Mouse (Mus musculus): ENCODE results near the gene Arfgap2. TPM values are rescaled to one million over a fixed set of nuclear protein-coding genes. Genes with fewer than 3 reads are reported as not detected.

Gene Arfgap2
- polyA plus RNA-seq, 1 experiment from 2014 or later: 113 TPM

- Histone ChIP-seq H3K27me3 (ENCODE audit: low read depth, poor library complexity, severe bottlenecking) (peaks cover 43% of the 10 kb centered on the region), H3K9me3 (replicated peaks) (no peaks in the 10 kb centered on the region), H3K27ac (no peak overlapping the region), H3K4me1 (peaks cover 36% of the 10 kb centered on the region), H3K4me3 (no peak overlapping the region), H3K36me3 (no peaks in the 10 kb centered on the region)
- WGBS: 65% methylated on average over 4 of the region's 4 CpGs
- DNase-seq (ENCODE audit: low spot score): no peak
Measured at GRCm38 (mm10) chr2:91252512-91252911, 12.3 kb upstream of the Arfgap2 start.

- no peak for DNase-seq (ENCODE audit: low spot score)
- peaks cover 47% of the 10 kb centered on the region for H3K27me3 ChIP-seq (ENCODE audit: low read depth, poor library complexity, severe bottlenecking)
- H3K27ac ChIP-seq: no peak overlapping the region
- H3K4me1 ChIP-seq: peaks cover 49% of the 10 kb centered on the region
- H3K9me3 ChIP-seq (replicated peaks): no peaks in the 10 kb centered on the region
- WGBS: 17% methylated on average over 8 of the region's 8 CpGs
- no peaks in the 10 kb centered on the region for H3K36me3 ChIP-seq
- peak overlapping the region; percentile 71; the same call in 1 of the 2 replicates for H3K4me3 ChIP-seq
Measured at GRCm38 (mm10) chr2:91254725-91255380, 9.9 kb upstream of the Arfgap2 start.

GRCm38 (mm10) chr2:91255661-91256150, 9.1 kb upstream of the Arfgap2 start, which contains the start of gene Pacsin3:
TSS of gene Pacsin3 (plus strand) at chr2:91255954.
- WGBS: under 1% methylated on average over 27 of the region's 27 CpGs
- Histone ChIP-seq H3K36me3 (0 out of 2 replicates have a peak, but pooled peaks cover 4% of the 10 kb centered on the region), H3K27me3 (ENCODE audit: low read depth, poor library complexity, severe bottlenecking) (peaks cover 47% of the 10 kb centered on the region), H3K4me1 (peaks cover 49% of the 10 kb centered on the region), H3K9me3 (replicated peaks) (no peaks in the 10 kb centered on the region), H3K4me3 (peak within 1 kb of the TSS; percentile 71), H3K27ac (peak within 1 kb of the TSS; percentile 86)
- DNase-seq (ENCODE audit: low spot score): peak; percentile 64

- H3K27me3 ChIP-seq (ENCODE audit: low read depth, poor library complexity, severe bottlenecking): peaks cover 47% of the 10 kb centered on the region
Measured at GRCm38 (mm10) chr2:91256256-91257125, 8.3 kb upstream of the Arfgap2 start.

DNA sequence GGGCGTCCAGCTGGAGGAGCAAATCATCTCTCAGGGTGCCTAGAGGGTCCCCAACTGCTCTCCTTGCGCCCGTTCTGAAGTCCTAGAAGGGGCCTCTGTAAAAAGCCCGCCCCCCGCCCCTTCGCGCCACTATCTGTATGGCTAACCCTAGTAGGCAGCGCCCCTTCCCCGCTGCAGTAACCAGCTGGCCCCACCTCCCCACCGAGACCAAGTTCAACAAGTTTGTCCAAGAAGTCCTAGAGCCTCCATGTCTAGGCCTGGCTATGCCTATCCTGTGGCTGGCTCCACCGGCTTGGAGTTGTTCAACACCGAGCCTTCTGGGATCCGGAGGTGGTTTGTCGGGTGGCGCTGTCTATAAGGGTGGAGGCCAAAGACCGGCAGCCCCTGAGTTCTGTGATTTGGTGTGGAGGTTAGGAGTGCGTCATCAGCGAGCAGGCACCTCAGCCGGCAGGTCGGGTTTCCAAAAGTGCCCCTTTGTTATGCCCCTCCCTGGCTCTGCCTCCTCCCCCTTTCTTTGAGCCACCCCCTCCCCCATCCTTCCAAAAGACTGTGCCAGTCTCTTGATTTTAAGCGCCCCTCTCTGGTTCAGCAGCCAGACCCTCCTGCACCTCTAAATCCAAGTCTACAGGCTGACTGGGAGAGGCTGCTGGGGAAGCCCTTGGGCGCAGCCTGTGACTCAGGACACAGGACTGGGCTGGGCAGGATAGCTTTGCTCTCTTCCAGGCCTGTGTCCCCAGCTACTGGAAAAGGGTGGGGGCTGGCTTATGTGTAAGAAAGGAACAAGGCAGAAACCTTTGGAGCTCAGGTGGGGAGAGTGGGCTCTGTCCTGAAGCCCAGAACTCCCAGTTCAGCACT, 7.4 kb upstream of the Arfgap2 start:
- H3K27ac ChIP-seq: peak overlapping the region; percentile 86
- H3K36me3 ChIP-seq: peaks cover 16% of the 10 kb centered on the region
- H3K27me3 ChIP-seq (ENCODE audit: low read depth, poor library complexity, severe bottlenecking): peaks cover 46% of the 10 kb centered on the region
- peaks cover 49% of the 10 kb centered on the region for H3K4me1 ChIP-seq
- peak overlapping the region; percentile 71 for H3K4me3 ChIP-seq
- WGBS: 1% methylated on average over 22 of the region's 22 CpGs
- no peaks in the 10 kb centered on the region for H3K9me3 ChIP-seq (replicated peaks)
- peak; percentile 78 for DNase-seq (ENCODE audit: low spot score)

More at GRCm38 (mm10) chr2:91256256-91257125, 8.3 kb upstream of the Arfgap2 start:
- Histone ChIP-seq H3K36me3 (peaks cover 11% of the 10 kb centered on the region), H3K4me1 (peaks cover 49% of the 10 kb centered on the region), H3K27ac (peak overlapping the region; percentile 86), H3K4me3 (peak overlapping the region; percentile 71), H3K9me3 (replicated peaks) (no peaks in the 10 kb centered on the region)
- WGBS: under 1% methylated on average over 52 of the region's 52 CpGs
- DNase-seq (ENCODE audit: low spot score): peak; percentile 79

DNA sequence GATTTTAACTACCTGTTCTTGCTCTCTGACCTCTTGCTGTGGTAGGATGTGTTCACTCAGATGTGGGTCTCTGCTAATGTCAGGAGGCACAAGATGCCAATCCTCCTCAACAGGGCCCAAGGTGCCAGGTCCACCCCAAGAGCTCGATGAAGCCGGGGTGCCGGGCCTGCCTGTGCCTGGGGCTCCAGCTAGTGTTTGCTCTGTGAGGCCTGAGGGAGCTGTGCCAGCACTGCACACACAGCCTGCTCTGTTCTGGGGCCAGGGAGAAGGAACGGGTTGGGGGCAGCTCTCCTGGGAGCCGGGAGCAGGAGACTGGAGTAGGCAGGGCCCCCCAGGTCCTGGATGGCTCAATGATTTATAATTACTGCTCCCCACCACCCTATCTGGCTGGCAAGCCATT, 6.7 kb upstream of the Arfgap2 start:
- H3K4me3 ChIP-seq: peak overlapping the region; percentile 71
- H3K9me3 ChIP-seq (replicated peaks): no peaks in the 10 kb centered on the region
- 82% methylated on average over 5 of the region's 5 CpGs for WGBS
- peaks cover 46% of the 10 kb centered on the region for H3K4me1 ChIP-seq
- DNase-seq (ENCODE audit: low spot score): no peak
- H3K27ac ChIP-seq: peak overlapping the region; percentile 86
- H3K27me3 ChIP-seq (ENCODE audit: low read depth, poor library complexity, severe bottlenecking): peaks cover 39% of the 10 kb centered on the region
- H3K36me3 ChIP-seq: peaks cover 23% of the 10 kb centered on the region

DNA sequence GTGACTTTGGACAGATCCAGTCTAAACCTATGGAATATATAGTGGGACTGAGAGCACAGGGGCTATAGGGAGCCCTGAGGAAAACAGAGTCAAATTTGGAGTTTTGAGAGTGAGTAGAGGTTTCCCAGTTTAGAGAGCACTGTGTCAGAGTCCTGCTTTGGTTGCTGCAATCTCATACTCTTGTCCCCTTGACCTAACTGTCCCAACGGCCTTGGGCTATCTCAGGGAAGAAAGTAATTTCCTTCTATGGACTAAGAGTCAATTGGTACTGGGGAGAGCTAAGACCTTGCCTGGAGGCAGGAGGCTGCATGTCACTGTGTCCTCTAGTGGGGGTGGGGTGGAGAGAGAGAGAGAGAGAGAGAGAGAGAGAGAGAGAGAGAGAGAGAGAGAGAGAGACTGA, 5.9 kb upstream of the Arfgap2 start:
- 61% methylated on average over 1 of the region's 1 CpGs for WGBS
- H3K27ac ChIP-seq: no peak overlapping the region
- H3K36me3 ChIP-seq: peaks cover 31% of the 10 kb centered on the region
- no peaks in the 10 kb centered on the region for H3K9me3 ChIP-seq (replicated peaks)
- H3K4me3 ChIP-seq: no peak overlapping the region
- no peak for DNase-seq (ENCODE audit: low spot score)
- H3K27me3 ChIP-seq (ENCODE audit: low read depth, poor library complexity, severe bottlenecking): peaks cover 32% of the 10 kb centered on the region
- peaks cover 49% of the 10 kb centered on the region for H3K4me1 ChIP-seq

GRCm38 (mm10) chr2:91259493-91259892, 5.3 kb upstream of the Arfgap2 start:
- H3K36me3 ChIP-seq: peaks cover 31% of the 10 kb centered on the region
- 86% methylated on average over 1 of the region's 1 CpGs for WGBS
- peaks cover 52% of the 10 kb centered on the region for H3K4me1 ChIP-seq
- H3K4me3 ChIP-seq: no peak overlapping the region
- H3K27me3 ChIP-seq (ENCODE audit: low read depth, poor library complexity, severe bottlenecking): peaks cover 25% of the 10 kb centered on the region
- no peak overlapping the region for H3K27ac ChIP-seq
- H3K9me3 ChIP-seq (replicated peaks): no peaks in the 10 kb centered on the region
- DNase-seq (ENCODE audit: low spot score): no peak

DNA sequence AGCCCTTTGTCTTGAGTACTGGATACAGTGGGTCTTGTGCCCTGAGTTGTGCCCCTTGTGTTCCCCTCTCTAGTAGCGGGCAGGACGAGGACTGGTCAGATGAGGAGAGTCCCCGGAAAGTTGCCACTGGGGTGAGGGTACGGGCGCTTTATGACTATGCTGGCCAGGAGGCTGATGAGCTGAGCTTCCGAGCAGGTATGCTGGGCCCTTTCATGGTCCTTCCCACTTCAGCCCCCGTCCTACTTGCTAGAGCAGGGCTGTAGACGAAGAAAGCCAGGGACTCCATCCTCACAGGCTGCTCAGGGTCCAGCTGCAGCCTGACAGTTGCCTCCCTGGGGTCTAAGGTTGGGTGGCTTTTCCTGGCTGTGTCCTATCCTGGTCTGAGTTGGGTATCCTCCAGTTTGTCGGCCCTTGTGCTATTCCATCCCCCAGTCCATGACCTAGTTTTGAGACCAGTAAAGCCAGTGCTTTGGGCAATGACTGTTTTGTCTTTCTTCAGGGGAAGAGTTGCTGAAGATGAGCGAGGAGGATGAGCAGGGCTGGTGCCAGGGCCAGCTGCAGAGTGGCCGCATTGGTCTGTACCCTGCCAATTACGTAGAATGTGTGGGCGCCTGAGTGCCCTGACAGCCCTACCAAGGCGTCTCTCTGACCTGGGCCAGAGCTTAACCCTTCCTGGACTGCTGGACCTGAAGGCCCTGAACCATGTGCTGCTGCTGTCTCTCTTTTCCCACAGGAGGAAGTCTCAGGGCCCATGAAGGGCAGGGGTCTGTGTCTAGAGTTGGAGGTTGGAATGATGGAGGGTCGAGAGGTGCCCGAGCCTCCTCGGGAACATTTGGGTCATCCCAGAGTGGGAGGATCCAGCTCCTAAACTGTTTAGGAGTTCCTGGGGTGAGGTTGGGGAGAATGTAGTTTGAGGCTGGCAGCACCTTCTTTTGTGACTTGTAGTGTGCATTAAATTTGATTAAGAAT, 798 bp upstream of the Arfgap2 start:
- DNase-seq (ENCODE audit: low spot score): no peak
- Histone ChIP-seq H3K27ac (peak overlapping the region; percentile 95), H3K27me3 (ENCODE audit: low read depth, poor library complexity, severe bottlenecking) (no peaks in the 10 kb centered on the region), H3K36me3 (peaks cover 58% of the 10 kb centered on the region), H3K9me3 (replicated peaks) (no peaks in the 10 kb centered on the region), H3K4me3 (peak overlapping the region; percentile 88), H3K4me1 (peaks cover 19% of the 10 kb centered on the region)
- 90% methylated on average over 17 of the region's 17 CpGs for WGBS

GRCm38 (mm10) chr2:91268042-91268441, 3.3 kb downstream of the Arfgap2 start:
- WGBS: 93% methylated on average over 3 of the region's 3 CpGs
- no peak for DNase-seq (ENCODE audit: low spot score)
- Histone ChIP-seq H3K4me3 (no peak overlapping the region), H3K4me1 (peaks cover 19% of the 10 kb centered on the region), H3K27me3 (ENCODE audit: low read depth, poor library complexity, severe bottlenecking) (no peaks in the 10 kb centered on the region), H3K36me3 (peaks cover 76% of the 10 kb centered on the region), H3K9me3 (replicated peaks) (no peaks in the 10 kb centered on the region), H3K27ac (no peak overlapping the region)

DNA sequence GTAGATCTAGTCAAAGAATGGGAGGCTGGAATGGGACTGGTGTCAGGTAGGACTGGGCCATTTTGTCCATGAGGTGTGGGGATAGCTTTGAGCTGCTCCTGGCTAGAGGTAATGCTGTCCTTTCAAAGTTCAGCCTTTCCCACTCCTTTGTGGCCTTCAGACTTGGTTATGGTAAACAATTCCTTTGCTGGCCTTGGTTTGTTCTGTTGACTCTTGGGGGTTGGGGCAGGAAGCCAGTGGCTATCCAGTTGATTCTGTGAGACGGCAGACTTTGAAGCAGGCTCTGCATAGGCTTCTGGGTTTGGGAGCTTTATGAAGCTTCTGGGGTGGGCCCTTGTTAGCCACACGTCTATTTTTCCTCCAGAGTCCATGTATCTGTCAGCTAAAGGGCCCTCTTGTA, 3.9 kb downstream of the Arfgap2 start:
- H3K27ac ChIP-seq: no peak overlapping the region
- DNase-seq (ENCODE audit: low spot score): no peak
- H3K4me1 ChIP-seq: peaks cover 18% of the 10 kb centered on the region
- H3K9me3 ChIP-seq (replicated peaks): no peaks in the 10 kb centered on the region
- H3K36me3 ChIP-seq: peaks cover 76% of the 10 kb centered on the region
- H3K4me3 ChIP-seq: no peak overlapping the region
- H3K27me3 ChIP-seq (ENCODE audit: low read depth, poor library complexity, severe bottlenecking): no peaks in the 10 kb centered on the region
- WGBS: 87% methylated on average over 2 of the region's 2 CpGs
